Mouse (Mus musculus) E14TG2a.4 (cell line): Measurements from ENCODE around the gene Cmss1.

Experiments
- CTCF ChIP-seq: conservative IDR thresholded peaks from 2 replicates; pipeline ENCODE4 v1.5.1; 2014; ENCODE audit warnings: low read length
- NANOG ChIP-seq: IDR thresholded peaks from 2 replicates; pipeline ENCODE4 v1.6.1; 2014; ENCODE audit warnings: borderline replicate concordance, low read length, mixed read lengths

- no peak for TF ChIP-seq NANOG
- no peak for TF ChIP-seq CTCF
These were observed 184.8 kb downstream of the Cmss1 start for GRCm38 (mm10) chr16:57421680-57422417.
